Mouse (Mus musculus) intestine, embryonic 15.5 days (tissue): ENCODE results near the gene Mctp2. TPM values are rescaled to one million over a fixed set of nuclear protein-coding genes. Genes with fewer than 3 reads are reported as not detected.

Source experiments
- ATAC-seq: fragments of 200-750 bp; cut with Nextera tagmentation; 2 replicates; pipeline ENCODE4 v1.8.0; 2017; ENCODE audit warnings: moderate TSS enrichment, moderate library complexity
- H3K27ac ChIP-seq: fragments of 300-500 bp; sonication (generic); 2 replicates; pipeline ENCODE4 v1.5.1; 2015; ENCODE audit warnings: mild to moderate bottlenecking, inconsistent platforms
- H3K27me3 ChIP-seq: fragments of 300-500 bp; sonication (generic); replicated peaks from 2 replicates; pipeline ENCODE4 v1.6.1; 2015; ENCODE audit warnings: inconsistent platforms
- H3K36me3 ChIP-seq: fragments of 300-500 bp; sonication (generic); 2 replicates; pipeline ENCODE4 v1.6.1; 2015; ENCODE audit warnings: inconsistent platforms
- H3K4me1 ChIP-seq: fragments of 300-500 bp; sonication (generic); replicated peaks from 2 replicates; pipeline ENCODE4 v1.6.1; 2015; ENCODE audit warnings: inconsistent platforms
- H3K4me2 ChIP-seq: fragments of 300-500 bp; sonication (generic); replicated peaks from 2 replicates; pipeline ENCODE4 v1.6.1; 2015; ENCODE audit warnings: mild to moderate bottlenecking, inconsistent platforms
- H3K4me3 ChIP-seq: fragments of 300-500 bp; sonication (generic); replicated peaks from 2 replicates; pipeline ENCODE4 v1.5.1; 2015; ENCODE audit warnings: inconsistent platforms
- H3K9ac ChIP-seq: fragments of 300-500 bp; sonication (generic); 2 replicates; pipeline ENCODE4 v1.6.1; 2015; ENCODE audit warnings: inconsistent platforms
- H3K9me3 ChIP-seq: fragments of 300-500 bp; sonication (generic); 2 replicates; pipeline ENCODE4 v1.6.1; 2016; ENCODE audit warnings: inconsistent platforms
- WGBS: fragments of 180-500 bp; shearing (Covaris S2); methylation state at CpG from one replicate; pipeline ENCODE4 v1.1.7; 2015; 5-methylcytosine and 5-hydroxymethylcytosine counted together
- polyA plus RNA-seq: library from polyadenylated mRNA; unstranded; fragments of >200 nt; fragmentation: Nextera tagmentation; extraction: Ambion mirVana; gene quantifications from 2 replicates; pipeline ENCODE4 v1.2.1, GENCODE M21; 2015

The Mctp2 gene
- polyA plus RNA-seq, 1 experiment from 2014 or later, result 2.2 TPM

DNA sequence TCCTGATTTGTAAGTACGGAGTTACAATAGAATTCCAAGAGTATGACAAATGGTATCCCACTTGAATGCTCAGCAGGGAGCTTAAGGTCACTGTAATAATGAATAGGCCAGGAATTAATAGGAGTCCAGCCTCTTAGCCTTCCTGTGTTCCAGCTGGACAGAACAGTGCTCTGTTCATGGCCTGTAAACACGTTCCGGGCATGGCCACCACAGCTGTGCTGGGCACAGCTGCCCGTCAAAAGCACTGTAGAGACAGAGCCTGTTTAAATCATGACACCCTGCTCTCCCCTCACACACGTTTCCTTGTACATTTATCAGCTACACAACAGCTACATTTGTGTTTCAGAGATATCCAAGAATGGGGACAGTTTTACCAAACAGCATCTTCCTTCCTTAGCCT is 205.7 kb downstream of the Mctp2 start:
- Histone ChIP-seq H3K9ac (no peak overlapping the region), H3K36me3 (no peaks in the 10 kb centered on the region), H3K4me2 (no peak overlapping the region), H3K27ac (no peak overlapping the region), H3K9me3 (no peaks in the 10 kb centered on the region), H3K4me1 (no peaks in the 10 kb centered on the region), H3K27me3 (no peaks in the 10 kb centered on the region), H3K4me3 (no peak overlapping the region)
- ATAC-seq, result no peak
- 69% methylated on average over 5 of the region's 5 CpGs for WGBS

GRCm38 (mm10) chr7:72098603-72099002 is 207.8 kb downstream of the Mctp2 start:
- Histone ChIP-seq H3K4me3 (no peak overlapping the region), H3K4me1 (no peaks in the 10 kb centered on the region), H3K9me3 (no peaks in the 10 kb centered on the region), H3K4me2 (no peak overlapping the region), H3K36me3 (no peaks in the 10 kb centered on the region), H3K27me3 (no peaks in the 10 kb centered on the region), H3K27ac (no peak overlapping the region), H3K9ac (no peak overlapping the region)
- WGBS, result 85% methylated on average over 6 of the region's 6 CpGs
- no peak for ATAC-seq

DNA sequence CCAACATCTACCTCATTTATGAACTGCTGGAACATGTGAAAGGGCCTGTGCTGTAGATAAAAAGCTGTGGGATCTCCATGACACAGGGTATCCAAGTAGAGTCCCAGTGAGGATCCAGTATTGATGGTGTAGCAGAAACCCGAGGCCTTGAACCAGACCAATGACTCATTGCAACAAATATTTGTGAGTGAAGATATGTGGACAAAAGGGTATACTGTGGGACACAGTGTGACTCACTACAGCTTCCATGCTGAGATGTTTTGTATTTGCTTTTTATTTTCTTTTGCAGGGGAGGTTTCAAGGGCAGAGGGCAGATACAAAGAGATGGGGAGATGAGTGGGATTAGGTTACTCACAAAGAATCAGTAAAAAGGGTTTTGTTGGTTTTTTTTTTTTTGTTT is 209.4 kb downstream of the Mctp2 start:
- Histone ChIP-seq H3K9me3 (no peaks in the 10 kb centered on the region), H3K4me1 (no peaks in the 10 kb centered on the region), H3K27ac (no peak overlapping the region), H3K36me3 (no peaks in the 10 kb centered on the region), H3K27me3 (no peaks in the 10 kb centered on the region), H3K4me3 (no peak overlapping the region), H3K4me2 (no peak overlapping the region), H3K9ac (no peak overlapping the region)
- WGBS, result 71% methylated on average over 1 of the region's 1 CpGs
- no peak for ATAC-seq

DNA sequence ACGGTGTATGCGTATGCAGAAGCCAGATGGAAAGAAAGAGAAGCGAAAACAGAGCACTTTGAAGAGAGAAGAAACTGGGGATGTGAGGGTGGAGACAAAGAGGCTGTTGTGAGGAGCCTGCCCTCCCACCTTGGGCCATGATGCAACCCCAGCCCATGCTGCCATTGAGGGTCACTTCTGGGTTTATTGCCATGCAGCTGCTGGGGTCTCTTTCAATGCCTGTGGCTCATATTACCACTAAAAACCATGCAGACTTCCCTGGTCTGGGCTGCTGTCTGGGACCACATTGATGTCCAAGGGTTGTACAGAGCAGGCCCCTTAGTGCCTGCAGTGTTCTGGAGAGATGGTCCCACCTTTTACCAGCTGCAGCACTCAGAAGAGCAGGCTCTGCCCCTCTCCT is 210.0 kb downstream of the Mctp2 start:
- Histone ChIP-seq H3K27ac (no peak overlapping the region), H3K9me3 (no peaks in the 10 kb centered on the region), H3K4me1 (no peaks in the 10 kb centered on the region), H3K36me3 (no peaks in the 10 kb centered on the region), H3K9ac (no peak overlapping the region), H3K4me3 (no peak overlapping the region), H3K4me2 (no peak overlapping the region), H3K27me3 (no peaks in the 10 kb centered on the region)
- WGBS, result 82% methylated on average over 3 of the region's 3 CpGs
- ATAC-seq, result no peak

GRCm38 (mm10) chr7:72089463-72090175 is 216.8 kb downstream of the Mctp2 start:
- Histone ChIP-seq H3K27me3 (no peaks in the 10 kb centered on the region), H3K36me3 (no peaks in the 10 kb centered on the region), H3K27ac (no peak overlapping the region), H3K4me3 (no peak overlapping the region), H3K9ac (no peak overlapping the region), H3K4me2 (no peak overlapping the region), H3K4me1 (no peaks in the 10 kb centered on the region), H3K9me3 (no peaks in the 10 kb centered on the region)
- 65% methylated on average over 3 of the region's 3 CpGs for WGBS
- ATAC-seq, result no peak

GRCm38 (mm10) chr7:72080705-72081104 is 225.7 kb downstream of the Mctp2 start:
- WGBS, result 61% methylated on average over 1 of the region's 1 CpGs
- Histone ChIP-seq H3K27me3 (no peaks in the 10 kb centered on the region), H3K4me2 (no peak overlapping the region), H3K36me3 (no peaks in the 10 kb centered on the region), H3K27ac (no peak overlapping the region), H3K4me3 (no peak overlapping the region), H3K4me1 (no peaks in the 10 kb centered on the region), H3K9ac (no peak overlapping the region), H3K9me3 (no peaks in the 10 kb centered on the region)
- no peak for ATAC-seq

- WGBS, result 54% methylated on average over 5 of the region's 5 CpGs
- no peak overlapping the region for H3K27ac ChIP-seq
- H3K9ac ChIP-seq, result no peak overlapping the region
- no peaks in the 10 kb centered on the region for H3K9me3 ChIP-seq
- no peaks in the 10 kb centered on the region for H3K36me3 ChIP-seq
- H3K4me3 ChIP-seq, result no peak overlapping the region
- no peak for ATAC-seq
- H3K4me1 ChIP-seq, result no peaks in the 10 kb centered on the region
- no peaks in the 10 kb centered on the region for H3K27me3 ChIP-seq
- no peak overlapping the region for H3K4me2 ChIP-seq
Measured at GRCm38 (mm10) chr7:72078896-72079295, 227.5 kb downstream of the Mctp2 start.

DNA sequence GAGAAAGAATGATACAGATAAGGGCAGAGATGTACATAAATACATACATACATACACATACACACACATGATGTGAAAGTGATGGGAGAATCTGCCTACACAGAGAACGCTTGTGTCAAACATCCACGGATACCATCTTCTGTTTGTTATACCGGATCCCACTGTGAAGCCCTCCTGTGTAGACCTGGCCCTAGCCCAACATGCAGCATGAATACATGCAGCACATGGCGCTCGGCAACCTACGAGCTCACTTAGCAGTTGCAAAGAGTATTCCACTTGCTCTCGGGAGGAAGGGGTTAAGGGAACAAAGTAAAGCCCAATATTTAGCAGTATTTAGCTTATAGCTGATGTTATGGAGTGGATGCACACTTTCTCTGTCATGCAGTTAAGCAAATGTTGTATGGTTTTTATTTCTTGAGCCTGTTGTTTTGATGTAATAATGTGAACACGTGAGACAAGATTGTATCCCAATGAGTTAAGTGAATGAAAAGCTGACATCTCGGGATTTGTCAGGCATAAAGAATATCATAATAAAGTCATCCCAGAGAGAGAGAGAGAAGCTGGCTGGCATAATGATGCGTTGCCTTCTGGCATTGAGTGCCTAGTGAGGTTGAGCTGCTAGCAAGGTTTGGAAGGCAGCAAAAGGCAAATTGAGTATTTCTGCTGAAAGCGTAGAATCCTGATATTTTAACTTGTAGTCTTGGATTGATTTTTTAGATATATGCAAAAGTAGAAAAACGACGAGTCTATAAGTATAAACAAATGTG is 234.8 kb downstream of the Mctp2 start:
- H3K4me3 ChIP-seq, result no peak overlapping the region
- no peaks in the 10 kb centered on the region for H3K4me1 ChIP-seq
- WGBS, result 83% methylated on average over 13 of the region's 13 CpGs
- ATAC-seq, result no peak
- H3K4me2 ChIP-seq, result no peak overlapping the region
- H3K36me3 ChIP-seq, result no peaks in the 10 kb centered on the region
- H3K27ac ChIP-seq, result no peak overlapping the region
- H3K9me3 ChIP-seq, result no peaks in the 10 kb centered on the region
- no peak overlapping the region for H3K9ac ChIP-seq
- no peaks in the 10 kb centered on the region for H3K27me3 ChIP-seq

DNA sequence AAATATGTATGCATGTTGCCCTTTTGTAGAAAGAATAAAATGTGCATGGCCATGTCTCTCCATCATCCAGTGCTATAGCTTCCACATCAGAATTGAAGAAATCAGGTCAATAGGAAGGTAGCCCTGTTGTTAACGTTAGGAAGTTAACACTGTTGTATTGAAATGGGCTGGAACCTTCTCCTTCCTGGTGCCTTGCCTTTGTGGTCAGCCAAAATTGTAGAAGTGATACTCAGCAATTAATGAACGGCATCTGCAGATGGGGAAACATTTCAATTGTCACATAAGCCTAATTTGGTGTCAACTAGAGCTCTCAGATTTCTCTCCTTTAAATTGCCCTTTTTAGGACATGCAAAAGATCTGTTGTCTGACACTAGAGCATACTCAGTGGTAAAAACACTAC is 238.0 kb downstream of the Mctp2 start:
- Histone ChIP-seq H3K27ac (no peak overlapping the region), H3K9ac (no peak overlapping the region), H3K9me3 (no peaks in the 10 kb centered on the region), H3K4me2 (no peak overlapping the region), H3K27me3 (no peaks in the 10 kb centered on the region), H3K4me1 (no peaks in the 10 kb centered on the region), H3K4me3 (no peak overlapping the region), H3K36me3 (no peaks in the 10 kb centered on the region)
- WGBS, result 79% methylated on average over 2 of the region's 2 CpGs
- no peak for ATAC-seq

- Histone ChIP-seq H3K9me3 (no peaks in the 10 kb centered on the region), H3K27ac (no peak overlapping the region), H3K9ac (no peak overlapping the region), H3K4me2 (no peak overlapping the region), H3K4me1 (no peaks in the 10 kb centered on the region), H3K27me3 (no peaks in the 10 kb centered on the region), H3K4me3 (no peak overlapping the region), H3K36me3 (no peaks in the 10 kb centered on the region)
- ATAC-seq, result no peak
- WGBS, result 96% methylated on average over 2 of the region's 2 CpGs
Measured at GRCm38 (mm10) chr7:72066352-72066751, 240.1 kb downstream of the Mctp2 start.

GRCm38 (mm10) chr7:72051759-72052158 is 254.6 kb downstream of the Mctp2 start:
- Histone ChIP-seq H3K4me1 (no peaks in the 10 kb centered on the region), H3K27me3 (no peaks in the 10 kb centered on the region), H3K9ac (no peak overlapping the region), H3K4me2 (no peak overlapping the region), H3K36me3 (no peaks in the 10 kb centered on the region), H3K27ac (no peak overlapping the region), H3K9me3 (no peaks in the 10 kb centered on the region), H3K4me3 (no peak overlapping the region)
- 75% methylated on average over 2 of the region's 2 CpGs for WGBS
- no peak for ATAC-seq

- H3K4me3 ChIP-seq, result no peak overlapping the region
- 42% methylated on average over 20 of the region's 20 CpGs for WGBS
- peak overlapping the region; percentile 17; the same call in 1 of the 2 replicates for H3K4me2 ChIP-seq
Measured at GRCm38 (mm10) chr7:72047588-72048585, 258.5 kb downstream of the Mctp2 start.

More at GRCm38 (mm10) chr7:72047588-72048585, 258.5 kb downstream of the Mctp2 start:
- no peak overlapping the region for H3K9ac ChIP-seq
- no peak for ATAC-seq
- H3K27me3 ChIP-seq, result no peaks in the 10 kb centered on the region
- H3K27ac ChIP-seq, result no peak overlapping the region
- no peaks in the 10 kb centered on the region for H3K36me3 ChIP-seq
- no peaks in the 10 kb centered on the region for H3K4me1 ChIP-seq
- H3K9me3 ChIP-seq, result no peaks in the 10 kb centered on the region
